Mouse (Mus musculus) adrenal gland, adult 8-10 months (tissue): ENCODE results near the gene Aldh3b3. TPM values are rescaled to one million over a fixed set of nuclear protein-coding genes. Genes with fewer than 3 reads are reported as not detected.

Experiments
- DNase-seq: peaks from one replicate; pipeline ENCODE4 v3.0.0; 2022
- total RNA-seq, 4 experiments: library from RNA; stranded (reverse); gene quantifications; 2 replicates each; pipeline ENCODE4 v1.2.4; 2022

Aldh3b3 gene
- total RNA-seq, 4 experiments from 2014 or later: 0.11 to 1.5 (median 0.88) TPM

DNA sequence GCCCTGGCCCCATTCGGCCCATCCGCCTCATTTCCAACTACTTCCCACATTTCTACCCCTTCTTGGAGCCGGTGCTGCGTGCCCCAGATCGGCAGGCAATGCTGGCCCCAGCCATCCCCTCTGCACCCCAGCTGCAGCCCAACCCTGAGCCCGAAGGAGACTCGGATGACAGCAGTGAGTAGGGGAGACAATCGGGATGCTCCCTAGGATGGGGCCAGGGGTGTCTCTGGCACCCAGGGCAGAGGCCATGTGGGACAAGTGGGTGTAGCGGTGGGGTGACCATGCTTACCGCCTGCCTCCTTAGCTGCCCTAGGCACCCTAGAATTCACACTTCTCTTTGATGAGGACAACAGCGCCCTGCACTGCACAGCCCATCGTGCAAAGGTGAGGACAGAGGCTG lies 45.2 kb downstream of the Aldh3b3 start:
- no peak for DNase-seq

DNA sequence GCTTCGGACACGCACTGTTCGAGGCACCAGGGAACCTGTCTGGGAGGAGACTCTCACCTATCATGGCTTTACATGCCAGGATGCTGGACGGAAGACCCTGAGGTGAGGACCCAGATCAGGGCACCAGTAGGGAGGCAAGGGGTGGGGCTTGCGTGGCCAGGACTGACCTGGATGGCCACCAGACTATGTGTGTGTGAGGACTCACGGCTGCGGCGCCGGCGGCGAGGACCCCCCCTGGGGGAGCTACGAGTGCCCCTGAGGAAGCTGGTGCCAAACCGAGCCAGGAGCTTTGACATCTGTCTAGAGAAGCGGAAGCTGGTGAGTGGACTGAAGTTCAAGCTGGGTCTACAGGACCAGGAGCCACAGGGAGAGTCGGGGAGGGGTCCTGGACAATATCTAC lies 45.9 kb downstream of the Aldh3b3 start:
- DNase-seq: no peak

DNA sequence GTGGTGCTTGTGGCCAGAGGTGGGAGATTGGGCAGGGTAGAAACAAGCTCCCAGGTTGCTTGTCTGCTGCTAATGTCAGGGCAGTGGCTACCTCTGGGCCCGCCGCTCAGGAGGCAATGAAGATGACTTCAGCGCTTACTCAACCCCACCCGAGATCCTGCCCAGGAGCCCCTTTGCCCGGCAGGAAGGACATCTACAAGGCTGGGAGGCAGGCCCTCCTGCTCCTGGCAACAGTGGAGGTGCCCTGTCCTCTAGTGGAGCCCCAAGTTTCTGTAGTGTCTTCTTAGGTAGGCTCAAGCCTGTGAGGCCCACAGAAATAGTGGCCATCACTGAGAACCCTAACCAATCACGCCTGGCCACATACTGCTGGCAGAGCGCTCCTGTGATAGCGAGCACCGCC lies 46.6 kb downstream of the Aldh3b3 start:
- DNase-seq: no peak

- DNase-seq: no peak
Observed at GRCm38 (mm10) chr19:4005971-4006370, 47.5 kb downstream of the Aldh3b3 start.

DNA sequence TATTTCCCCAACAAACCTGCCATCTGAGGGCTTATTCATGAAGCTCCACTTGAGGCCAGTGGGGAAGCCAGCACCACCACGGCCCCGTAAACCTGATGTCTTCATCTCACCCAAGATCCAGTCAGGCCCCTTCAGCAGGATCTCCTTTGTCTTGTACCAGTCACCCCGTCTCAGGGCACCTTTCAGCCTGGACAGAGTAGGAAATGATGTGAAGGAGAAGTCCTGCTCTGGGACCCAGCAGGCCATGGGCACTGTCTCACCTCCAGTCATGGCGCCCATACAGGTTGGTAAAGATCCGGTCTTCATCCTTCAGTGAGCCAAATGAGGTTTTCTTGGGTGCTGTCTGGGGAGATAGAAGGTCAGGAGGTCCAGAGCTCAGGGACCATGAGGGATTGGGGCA lies 52.6 kb downstream of the Aldh3b3 start:
- no peak for DNase-seq

- peak; percentile 99 for DNase-seq
Observed at GRCm38 (mm10) chr19:4012432-4013022, 54.1 kb downstream of the Aldh3b3 start, which contains the start of gene Ndufv1. Gene Ndufv1, minus strand, starts transcription at chr19:4012806.

DNA sequence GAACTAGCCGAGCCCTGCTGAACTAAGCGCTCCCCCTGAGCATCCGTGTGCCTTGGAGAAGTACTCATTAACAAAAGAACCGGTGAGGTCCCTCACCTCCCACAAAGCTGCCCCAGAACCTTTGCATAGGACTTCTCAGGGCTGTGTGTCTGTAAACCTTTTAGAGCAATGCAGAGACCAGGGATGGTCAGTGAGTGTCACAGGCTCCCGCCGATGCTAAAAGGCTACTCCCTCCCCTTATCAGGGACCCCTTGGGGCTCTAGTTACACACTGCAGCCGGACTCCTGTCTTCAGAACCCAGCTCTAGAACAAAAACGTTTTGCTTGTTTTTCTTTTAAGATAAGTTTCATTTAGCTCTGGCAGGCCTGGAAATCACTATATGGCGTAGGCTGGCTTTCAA lies 54.6 kb downstream of the Aldh3b3 start:
- DNase-seq: no peak

DNA sequence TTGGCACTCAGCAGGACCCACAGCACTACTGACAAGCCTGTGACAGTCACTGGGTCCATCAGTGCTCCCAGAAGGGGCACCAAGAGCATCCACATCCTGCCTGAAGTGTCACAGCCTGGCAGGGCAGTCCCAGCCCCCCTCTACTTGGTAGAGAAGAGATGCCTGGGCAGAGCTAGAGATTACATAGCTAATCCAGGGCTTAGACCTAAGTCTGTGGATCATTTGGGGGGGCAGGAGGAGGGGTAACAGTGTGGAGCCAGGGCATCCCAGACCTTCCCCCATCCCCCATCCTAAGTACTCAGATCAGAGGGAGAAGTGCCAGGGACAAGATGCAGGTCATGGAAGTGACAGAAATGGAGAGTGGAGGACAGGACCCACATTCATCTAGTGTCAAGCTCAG lies 56.4 kb downstream of the Aldh3b3 start:
- no peak for DNase-seq

- DNase-seq: no peak
Observed at GRCm38 (mm10) chr19:4015635-4016034, 57.2 kb downstream of the Aldh3b3 start.

DNA sequence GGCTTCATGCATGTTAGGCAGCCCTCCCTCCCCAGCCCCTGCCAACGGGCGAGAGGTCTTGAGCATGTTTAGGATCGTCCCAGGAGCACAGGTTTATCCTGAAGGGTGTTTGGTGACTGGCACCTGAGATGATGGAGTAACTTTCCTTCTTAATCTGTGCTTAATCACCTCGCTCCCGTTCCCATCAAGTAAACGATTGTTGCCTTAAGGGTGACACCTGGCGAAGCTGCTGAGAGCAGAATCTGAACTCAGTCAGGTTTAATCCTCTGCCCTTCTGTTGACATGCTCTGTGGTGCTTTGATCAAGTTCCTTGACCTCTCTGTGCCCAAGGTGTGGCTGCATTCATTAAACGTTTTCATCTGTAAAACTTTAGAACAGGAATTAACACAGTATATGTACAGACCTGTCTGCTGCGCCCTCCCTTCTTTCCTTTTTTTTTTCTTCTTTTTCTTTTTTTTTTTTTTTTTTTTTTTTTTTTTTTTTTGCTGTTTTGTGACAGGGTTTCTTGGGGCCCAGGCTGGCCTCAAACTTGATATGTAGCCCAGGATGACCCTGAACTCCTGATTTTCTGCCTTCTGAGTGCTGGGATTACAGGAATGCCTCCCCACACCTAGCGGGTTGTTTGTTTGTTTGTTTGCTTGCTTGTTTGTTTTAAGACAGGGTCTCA lies 59.6 kb downstream of the Aldh3b3 start:
- no peak for DNase-seq

DNA sequence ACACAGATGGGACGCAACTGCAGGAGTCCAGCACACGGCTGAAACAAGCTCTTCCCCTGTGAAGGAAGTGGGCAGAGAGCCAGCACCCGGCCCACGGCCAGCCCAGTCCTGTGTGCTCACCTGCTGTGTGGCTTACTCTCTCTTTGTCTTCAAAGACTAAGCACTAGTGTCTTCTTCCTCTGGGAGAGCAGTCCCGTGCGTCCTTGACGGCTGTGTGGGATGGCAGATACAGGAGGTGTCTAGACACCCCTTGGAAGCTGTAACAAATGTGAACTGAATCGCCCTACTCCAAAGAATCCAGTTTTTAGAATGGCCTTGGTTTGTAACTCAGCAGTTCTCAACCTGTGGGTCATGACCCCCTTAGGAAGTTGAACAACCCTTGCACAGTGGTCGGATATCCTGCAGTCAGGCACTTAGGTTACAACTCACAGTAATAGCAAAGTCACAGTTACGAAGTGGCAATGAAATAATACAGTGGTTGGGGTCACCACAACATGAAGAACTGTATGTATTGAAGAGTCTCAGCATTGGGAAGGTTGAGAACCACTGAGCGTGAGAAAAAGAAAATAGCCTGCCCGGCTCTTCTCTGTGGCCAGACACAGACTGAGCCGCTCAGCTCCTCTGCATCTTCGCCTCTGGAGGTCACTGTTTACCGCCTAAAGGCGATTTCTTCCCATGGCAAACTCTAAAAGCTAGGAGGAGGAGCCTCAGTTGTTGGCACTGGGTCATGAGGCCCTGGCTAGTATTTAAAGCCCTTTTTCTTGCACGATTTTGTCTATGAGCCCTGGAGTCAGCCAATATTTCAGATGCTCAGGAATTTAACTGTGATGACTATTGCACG lies 60.5 kb downstream of the Aldh3b3 start:
- DNase-seq: peak; percentile 82

Other genes starting within 250 kb of the Aldh3b3 start
- gene Kmt5b, start 191.2 kb upstream of the Aldh3b3 start, total RNA-seq: 10 to 100 TPM; 46.7 to 80.0 (median 62.7) TPM
- 100 to 1,000 TPM in 1 of 4 experiments, 10 to 100 TPM in 3; 69.8 to 329 (median 93.5) TPM for gene Chka, start 106.9 kb upstream of the Aldh3b3 start, total RNA-seq
- gene Tcirg1, start 51.5 kb upstream of the Aldh3b3 start, total RNA-seq: 100 to 1,000 TPM in 2 of 4 experiments, 10 to 100 TPM in 2; 55.6 to 133 (median 95.0) TPM
- 100 to 1,000 TPM; 241 to 358 (median 291) TPM for gene Ndufs8, start 45.9 kb upstream of the Aldh3b3 start, total RNA-seq
- gene Aldh3b1, start 28.8 kb upstream of the Aldh3b3 start, total RNA-seq: 100 to 1,000 TPM in 2 of 4 experiments, 10 to 100 TPM in 2; 35.5 to 262 (median 145) TPM
- gene Unc93b1, start 23.5 kb upstream of the Aldh3b3 start, total RNA-seq: 10 to 100 TPM; 69.4 to 85.5 (median 71.5) TPM
- 10 to 100 TPM in 2 of 4 experiments, 1 to 10 TPM in 2; 4.5 to 15.8 (median 9.7) TPM for gene Aldh3b2, start 13.7 kb downstream of the Aldh3b3 start, total RNA-seq
- gene Acy3, start 27.9 kb downstream of the Aldh3b3 start, total RNA-seq: 10 to 100 TPM; 17.9 to 37.7 (median 23.4) TPM
- gene Tbx10, start 34.1 kb downstream of the Aldh3b3 start, total RNA-seq: not detected
- 10 to 100 TPM; 22.8 to 27.3 (median 24.7) TPM for gene Nudt8, start 41.9 kb downstream of the Aldh3b3 start, total RNA-seq
- 1 to 10 TPM in 3 of 4 experiments, under 1 TPM in 1; 0.61 to 1.7 (median 1.3) TPM for gene Gm49405, start 42.0 kb downstream of the Aldh3b3 start, total RNA-seq
- gene Doc2g, start 44.7 kb downstream of the Aldh3b3 start, total RNA-seq: 1 to 10 TPM; 1.5 to 2.5 (median 1.7) TPM
- 100 to 1,000 TPM; 235 to 340 (median 280) TPM for gene Ndufv1, start 54.2 kb downstream of the Aldh3b3 start, total RNA-seq
- 100 to 1,000 TPM; 366 to 409 (median 394) TPM for gene Gstp1, start 79.3 kb downstream of the Aldh3b3 start, total RNA-seq
- gene Gstp2, start 87.4 kb downstream of the Aldh3b3 start, total RNA-seq: 10 to 100 TPM; 45.4 to 79.1 (median 67.8) TPM
- 1 to 10 TPM in 1 of 4 experiments, under 1 TPM in 3; 0.56 to 1.1 (median 0.77) TPM for gene Gstp3, start 100.9 kb downstream of the Aldh3b3 start, total RNA-seq
- gene Cabp2, start 122.9 kb downstream of the Aldh3b3 start, total RNA-seq: not detected
- 100 to 1,000 TPM; 100 to 146 (median 129) TPM for gene Cdk2ap2, start 138.5 kb downstream of the Aldh3b3 start, total RNA-seq
- 100 to 1,000 TPM in 1 of 4 experiments, 10 to 100 TPM in 3; 57.1 to 119 (median 84.1) TPM for gene Pitpnm1, start 141.4 kb downstream of the Aldh3b3 start, total RNA-seq
- gene Aip, start 167.2 kb downstream of the Aldh3b3 start, total RNA-seq: 100 to 1,000 TPM; 129 to 143 (median 134) TPM
- gene Gpr152, start 181.1 kb downstream of the Aldh3b3 start, total RNA-seq: under 1 TPM in 2 of 4 experiments, not detected in 2; 0.06 to 0.08 TPM
- gene Cabp4, start 185.4 kb downstream of the Aldh3b3 start, total RNA-seq: under 1 TPM; 0.23 to 0.59 (median 0.39) TPM
- 100 to 1,000 TPM; 174 to 210 (median 184) TPM for gene Coro1b, start 190.0 kb downstream of the Aldh3b3 start, total RNA-seq
- gene Ptprcap, start 195.0 kb downstream of the Aldh3b3 start, total RNA-seq: 1 to 10 TPM; 2.2 to 4.4 (median 3.4) TPM
- gene Rps6kb2, start 204.7 kb downstream of the Aldh3b3 start, total RNA-seq: 10 to 100 TPM; 29.2 to 53.0 (median 46.7) TPM
- 1 to 10 TPM; 3.6 to 6.8 (median 5.2) TPM for gene Carns1, start 216.8 kb downstream of the Aldh3b3 start, total RNA-seq
- 1 to 10 TPM; 1.6 to 2.8 (median 1.9) TPM for gene Tbc1d10c, start 232.6 kb downstream of the Aldh3b3 start, total RNA-seq
- gene Ppp1ca, start 233.4 kb downstream of the Aldh3b3 start, total RNA-seq: 100 to 1,000 TPM; 371 to 396 (median 387) TPM
- 10 to 100 TPM in 3 of 4 experiments, 1 to 10 TPM in 1; 8.7 to 14.3 (median 11.9) TPM for gene Rad9a, start 243.0 kb downstream of the Aldh3b3 start, total RNA-seq